Mouse (Mus musculus): ENCODE measurements at regions not wholly inside any gene's neighbourhood (a gene's known extent, or its start where the extent isn't known, plus 50 kb on each side); places are given as distances from the start of the nearest gene placed in this dataset.

DNA sequence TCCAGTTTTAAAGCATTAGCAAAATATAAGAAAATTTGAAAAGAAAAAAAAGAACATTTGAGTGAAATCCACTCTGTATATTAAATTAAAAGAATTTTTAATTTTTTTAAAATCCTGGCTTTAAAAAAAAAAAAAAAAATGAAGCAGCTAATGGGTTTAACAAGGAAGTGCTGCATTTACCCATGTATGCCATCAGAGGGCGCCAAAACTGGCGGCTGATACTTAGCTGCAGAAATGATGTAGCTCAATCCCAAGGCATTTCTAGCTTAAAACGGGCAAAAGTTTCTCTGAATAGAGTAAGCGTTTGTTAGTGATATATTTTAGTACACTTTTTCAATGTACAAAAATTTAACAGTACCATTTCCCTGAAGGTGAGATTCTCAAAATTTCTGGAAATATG is 74.4 kb upstream of the Mrpl21 start:
- Histone ChIP-seq H3K36me3 (ENCODE audit: insufficient read depth, low read length) (no peaks in the 10 kb centered on the region), H3K9ac (replicated peaks; ENCODE audit: low read length, poor library complexity, severe bottlenecking) (no peak overlapping the region), H3K4me1 (ENCODE audit: insufficient read depth, low read length) (no peaks in the 10 kb centered on the region), H3K4me2 (ENCODE audit: low read depth, low read length, poor library complexity, severe bottlenecking) (no peak overlapping the region), H3K27ac (ENCODE audit: low read depth, low read length) (no peak overlapping the region), H3K4me3 (ENCODE audit: low read depth, low read length) (no peak overlapping the region), H3K27me3 (ENCODE audit: insufficient read depth, low read length) (no peaks in the 10 kb centered on the region), H3K9me3 (ENCODE audit: low read length) (no peaks in the 10 kb centered on the region)
- DNase-seq (ENCODE audit: low spot score) (peak; percentile 63), ATAC-seq (ENCODE audit: low FRiP score) (no peak)
- peak; percentile 76 for TF ChIP-seq CTCF (IDR thresholded peaks at IDR 0.05)
- WGBS: 12% methylated on average over 4 of the region's 4 CpGs

All from midbrain, postnatal 0 days (tissue).